Mouse (Mus musculus) stomach, embryonic 16.5 days (tissue): ENCODE results near the gene Vegfc. TPM values are rescaled to one million over a fixed set of nuclear protein-coding genes. Genes with fewer than 3 reads are reported as not detected.

ENCODE experiments used
- ATAC-seq: fragments of 200-750 bp; cut with Nextera tagmentation; 2 replicates; pipeline ENCODE4 v1.8.0; 2017; ENCODE audit warnings: moderate number of reproducible peaks, moderate TSS enrichment; ENCODE audit not compliant: insufficient read depth, low FRiP score
- H3K27ac ChIP-seq: fragments of 300-500 bp; sonication (generic); 2 replicates; pipeline ENCODE4 v1.5.1; 2014; ENCODE audit warnings: low read length
- H3K27me3 ChIP-seq: fragments of 300-500 bp; sonication (generic); 2 replicates; pipeline ENCODE4 v1.6.1; 2014; ENCODE audit warnings: low read length, control low read depth, mixed read lengths; ENCODE audit not compliant: control insufficient read depth, insufficient read depth
- H3K36me3 ChIP-seq: fragments of 300-500 bp; sonication (generic); 2 replicates; pipeline ENCODE4 v1.6.1; 2014; ENCODE audit warnings: low read length; ENCODE audit not compliant: control insufficient read depth, insufficient read depth
- H3K4me1 ChIP-seq: fragments of 300-500 bp; sonication (generic); 2 replicates; pipeline ENCODE4 v1.6.1; 2014; ENCODE audit warnings: low read length, control low read depth, mixed read lengths; ENCODE audit not compliant: control insufficient read depth, insufficient read depth
- H3K4me2 ChIP-seq: fragments of 300-500 bp; sonication (generic); 2 replicates; pipeline ENCODE4 v1.6.1; 2014; ENCODE audit warnings: low read depth, low read length, mixed read lengths
- H3K4me3 ChIP-seq: fragments of 300-500 bp; sonication (generic); replicated peaks from 2 replicates; pipeline ENCODE4 v1.5.1; 2014; ENCODE audit warnings: mild to moderate bottlenecking, low read length
- H3K9ac ChIP-seq: fragments of 300-500 bp; sonication (generic); 2 replicates; pipeline ENCODE4 v1.6.1; 2014; ENCODE audit warnings: low read length
- H3K9me3 ChIP-seq: fragments of 300-500 bp; sonication (generic); replicated peaks from 2 replicates; pipeline ENCODE4 v1.6.1; 2016; ENCODE audit warnings: low read length, control low read depth; ENCODE audit not compliant: control insufficient read depth
- WGBS: fragments of 180-500 bp; shearing (Covaris S2); extraction: QIAGEN DNeasy Blood & Tissue Kit; methylation state at CpG from one replicate; pipeline ENCODE4 v1.1.7; 2014; 5-methylcytosine and 5-hydroxymethylcytosine counted together
- polyA plus RNA-seq: library from polyadenylated mRNA; unstranded; fragments of >200 nt; fragmentation: Nextera tagmentation; extraction: Ambion mirVana; gene quantifications from 2 replicates; pipeline ENCODE4 v1.2.1, GENCODE M21; 2015

Gene Vegfc
- polyA plus RNA-seq, 1 experiment from 2014 or later, result 3.6 TPM

- Histone ChIP-seq H3K27me3 (no peaks in the 10 kb centered on the region), H3K9ac (no peak overlapping the region), H3K4me2 (peak overlapping the region; percentile 48), H3K9me3 (no peaks in the 10 kb centered on the region), H3K4me1 (peaks cover 5% of the 10 kb centered on the region; the same call in 1 of the 2 replicates), H3K4me3 (peak overlapping the region; percentile 34), H3K27ac (no peak overlapping the region), H3K36me3 (no peaks in the 10 kb centered on the region)
- WGBS, result 18% methylated on average over 11 of the region's 11 CpGs
- no peak for ATAC-seq
These were observed 1.6 kb downstream of the Vegfc start for GRCm38 (mm10) chr8:54079001-54079400.

GRCm38 (mm10) chr8:54079601-54080000 lies 2.2 kb downstream of the Vegfc start:
- Histone ChIP-seq H3K4me3 (no peak overlapping the region), H3K9me3 (no peaks in the 10 kb centered on the region), H3K4me2 (no peak overlapping the region), H3K36me3 (no peaks in the 10 kb centered on the region), H3K4me1 (peaks cover 5% of the 10 kb centered on the region; the same call in 1 of the 2 replicates), H3K9ac (no peak overlapping the region), H3K27ac (no peak overlapping the region), H3K27me3 (no peaks in the 10 kb centered on the region)
- no peak for ATAC-seq

- WGBS, result 88% methylated on average over 6 of the region's 6 CpGs
These were observed 8.5 kb downstream of the Vegfc start for GRCm38 (mm10) chr8:54085896-54086295.

GRCm38 (mm10) chr8:54087114-54087513 lies 9.7 kb downstream of the Vegfc start:
- no peaks in the 10 kb centered on the region for H3K36me3 ChIP-seq
- WGBS, result 77% methylated on average over 2 of the region's 2 CpGs
- no peak for ATAC-seq

More at GRCm38 (mm10) chr8:54085896-54086295, 8.5 kb downstream of the Vegfc start:
- H3K9me3 ChIP-seq, result no peaks in the 10 kb centered on the region
- H3K4me1 ChIP-seq, result no peaks in the 10 kb centered on the region
- H3K27ac ChIP-seq, result no peak overlapping the region
- ATAC-seq, result no peak
- no peak overlapping the region for H3K4me2 ChIP-seq
- H3K36me3 ChIP-seq, result no peaks in the 10 kb centered on the region
- no peak overlapping the region for H3K4me3 ChIP-seq
- no peaks in the 10 kb centered on the region for H3K27me3 ChIP-seq
- no peak overlapping the region for H3K9ac ChIP-seq

GRCm38 (mm10) chr8:54089204-54089603 lies 11.8 kb downstream of the Vegfc start:
- no peaks in the 10 kb centered on the region for H3K27me3 ChIP-seq
- no peak overlapping the region for H3K4me3 ChIP-seq
- no peak for ATAC-seq
- H3K9me3 ChIP-seq, result no peaks in the 10 kb centered on the region
- 25% methylated on average over 4 of the region's 4 CpGs for WGBS
- no peaks in the 10 kb centered on the region for H3K4me1 ChIP-seq
- H3K36me3 ChIP-seq, result no peaks in the 10 kb centered on the region
- no peak overlapping the region for H3K4me2 ChIP-seq
- H3K27ac ChIP-seq, result no peak overlapping the region
- H3K9ac ChIP-seq, result no peak overlapping the region

More at GRCm38 (mm10) chr8:54087114-54087513, 9.7 kb downstream of the Vegfc start:
- Histone ChIP-seq H3K27ac (no peak overlapping the region), H3K4me3 (no peak overlapping the region), H3K4me1 (no peaks in the 10 kb centered on the region), H3K9me3 (no peaks in the 10 kb centered on the region), H3K9ac (no peak overlapping the region), H3K4me2 (no peak overlapping the region), H3K27me3 (no peaks in the 10 kb centered on the region)

- Histone ChIP-seq H3K4me1 (no peaks in the 10 kb centered on the region), H3K9ac (no peak overlapping the region), H3K9me3 (no peaks in the 10 kb centered on the region), H3K36me3 (no peaks in the 10 kb centered on the region), H3K4me2 (no peak overlapping the region), H3K27ac (no peak overlapping the region), H3K4me3 (no peak overlapping the region), H3K27me3 (no peaks in the 10 kb centered on the region)
- WGBS, result 69% methylated on average over 2 of the region's 2 CpGs
- ATAC-seq, result no peak
These were observed 12.5 kb downstream of the Vegfc start for GRCm38 (mm10) chr8:54089901-54090300.

GRCm38 (mm10) chr8:54100058-54100457 lies 22.7 kb downstream of the Vegfc start:
- no peaks in the 10 kb centered on the region for H3K9me3 ChIP-seq
- 0 out of 2 replicates have a peak, but pooled peaks cover 5% of the 10 kb centered on the region for H3K4me1 ChIP-seq
- no peaks in the 10 kb centered on the region for H3K27me3 ChIP-seq
- H3K4me2 ChIP-seq, result no peak overlapping the region
- ATAC-seq, result no peak
- no peak overlapping the region for H3K9ac ChIP-seq
- H3K27ac ChIP-seq, result no peak overlapping the region
- H3K36me3 ChIP-seq, result no peaks in the 10 kb centered on the region
- WGBS, result 43% methylated on average over 6 of the region's 6 CpGs
- H3K4me3 ChIP-seq, result no peak overlapping the region

- no peaks in the 10 kb centered on the region for H3K27me3 ChIP-seq
- no peak for ATAC-seq
- no peak overlapping the region for H3K27ac ChIP-seq
- H3K9me3 ChIP-seq, result no peaks in the 10 kb centered on the region
- WGBS, result 61% methylated on average over 3 of the region's 3 CpGs
- no peaks in the 10 kb centered on the region for H3K36me3 ChIP-seq
- no peak overlapping the region for H3K4me2 ChIP-seq
- H3K9ac ChIP-seq, result no peak overlapping the region
- no peaks in the 10 kb centered on the region for H3K4me1 ChIP-seq
- no peak overlapping the region for H3K4me3 ChIP-seq
These were observed 37.2 kb downstream of the Vegfc start for GRCm38 (mm10) chr8:54114581-54114980.

- Histone ChIP-seq H3K4me3 (no peak overlapping the region), H3K27ac (no peak overlapping the region), H3K4me2 (no peak overlapping the region), H3K27me3 (no peaks in the 10 kb centered on the region), H3K4me1 (no peaks in the 10 kb centered on the region), H3K36me3 (no peaks in the 10 kb centered on the region), H3K9ac (no peak overlapping the region), H3K9me3 (no peaks in the 10 kb centered on the region)
- 84% methylated on average over 7 of the region's 7 CpGs for WGBS
- no peak for ATAC-seq
These were observed 42.7 kb downstream of the Vegfc start for GRCm38 (mm10) chr8:54120115-54120514.

GRCm38 (mm10) chr8:54121942-54122341 lies 44.5 kb downstream of the Vegfc start:
- no peak overlapping the region for H3K27ac ChIP-seq
- no peak for ATAC-seq
- H3K9ac ChIP-seq, result no peak overlapping the region
- no peaks in the 10 kb centered on the region for H3K27me3 ChIP-seq
- no peak overlapping the region for H3K4me2 ChIP-seq
- no peaks in the 10 kb centered on the region for H3K36me3 ChIP-seq
- H3K4me1 ChIP-seq, result no peaks in the 10 kb centered on the region
- WGBS, result 61% methylated on average over 3 of the region's 3 CpGs
- no peak overlapping the region for H3K4me3 ChIP-seq
- no peaks in the 10 kb centered on the region for H3K9me3 ChIP-seq
